Mouse (Mus musculus): ENCODE results near the gene Clstn2.

Clstn2 gene

DNA sequence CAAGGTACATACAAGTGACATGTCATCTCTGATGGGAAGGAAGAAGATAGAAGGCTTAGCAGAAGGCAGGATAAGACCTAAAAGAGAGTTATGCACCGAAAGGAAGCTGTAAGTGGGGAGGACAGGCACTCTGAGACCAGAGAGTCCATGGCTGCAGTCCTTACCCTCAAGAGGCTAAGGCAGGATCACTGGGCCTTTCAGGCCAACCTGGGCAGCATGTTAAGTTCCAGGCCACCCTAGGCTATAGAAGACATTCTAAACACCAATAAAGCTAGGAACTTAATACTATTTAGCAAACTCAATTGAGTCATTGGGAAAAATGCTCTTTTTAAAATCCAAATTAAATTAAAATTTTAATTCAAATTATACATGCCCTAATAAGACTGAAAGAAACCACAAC lies 258.0 kb downstream of the Clstn2 start:
- DNase-seq (ENCODE audit: low spot score in 2 of 2) = no peak

DNA sequence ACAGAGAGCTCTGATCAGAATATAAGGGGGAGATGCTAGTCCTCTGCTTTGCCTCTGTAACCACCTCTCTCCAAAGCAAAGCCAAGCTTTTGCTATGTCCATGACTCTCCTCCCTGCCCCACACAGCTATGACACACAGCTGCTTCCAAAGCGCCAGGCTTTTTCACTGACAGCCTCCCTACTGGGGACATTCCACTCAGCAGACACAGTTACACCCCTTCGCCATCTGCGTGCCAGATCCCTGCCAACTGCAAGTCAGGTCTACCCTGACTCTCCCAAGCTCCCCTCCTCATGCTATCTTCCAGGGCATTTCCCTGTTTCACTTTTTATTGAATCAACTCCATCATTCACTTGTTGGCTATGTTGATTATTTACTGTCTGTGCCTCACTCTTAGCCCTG lies 259.1 kb downstream of the Clstn2 start:
- no peak for DNase-seq (ENCODE audit: low spot score in 2 of 2)

DNA sequence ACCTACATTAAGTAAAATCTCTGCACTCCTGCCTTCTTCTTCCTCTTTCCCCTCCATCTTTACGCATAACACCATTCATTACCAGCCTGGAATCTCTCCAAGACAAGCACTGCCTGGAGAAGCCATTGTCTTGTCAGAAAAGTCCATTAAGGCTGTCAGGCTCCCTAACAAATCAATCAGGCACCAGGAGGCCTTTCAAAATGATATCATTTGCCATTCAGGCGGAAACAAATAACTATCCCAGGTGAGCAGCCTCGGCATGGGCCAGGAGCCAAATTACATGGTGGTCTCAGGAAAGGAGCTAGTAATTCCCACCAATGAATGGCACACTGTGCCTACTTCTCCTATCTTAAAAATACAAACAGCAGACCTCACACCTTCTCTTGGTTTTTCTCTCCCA lies 260.6 kb downstream of the Clstn2 start:
- no peak for DNase-seq (ENCODE audit: low spot score in 2 of 2)

DNA sequence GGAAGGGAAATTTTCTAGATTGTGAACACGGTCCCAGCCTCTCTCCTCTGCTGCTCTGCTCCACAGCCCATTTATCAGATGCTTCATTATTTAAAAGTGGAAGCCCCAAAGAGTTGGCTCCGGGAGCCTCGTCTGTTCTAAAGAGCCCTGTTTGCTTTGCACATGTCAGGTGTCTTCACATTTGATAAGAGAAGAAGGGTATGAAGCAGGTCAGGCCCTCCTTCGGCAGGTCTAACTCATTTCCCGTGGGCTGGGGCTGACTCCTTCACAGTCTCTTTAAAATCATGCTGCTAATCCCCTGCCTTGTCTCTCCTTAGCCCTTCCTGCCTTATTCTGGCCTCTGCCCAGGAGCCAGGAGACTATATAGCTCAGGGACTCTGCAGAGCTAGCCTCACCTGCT lies 263.6 kb downstream of the Clstn2 start:
- DNase-seq (ENCODE audit: low spot score in 2 of 2) = no peak

DNA sequence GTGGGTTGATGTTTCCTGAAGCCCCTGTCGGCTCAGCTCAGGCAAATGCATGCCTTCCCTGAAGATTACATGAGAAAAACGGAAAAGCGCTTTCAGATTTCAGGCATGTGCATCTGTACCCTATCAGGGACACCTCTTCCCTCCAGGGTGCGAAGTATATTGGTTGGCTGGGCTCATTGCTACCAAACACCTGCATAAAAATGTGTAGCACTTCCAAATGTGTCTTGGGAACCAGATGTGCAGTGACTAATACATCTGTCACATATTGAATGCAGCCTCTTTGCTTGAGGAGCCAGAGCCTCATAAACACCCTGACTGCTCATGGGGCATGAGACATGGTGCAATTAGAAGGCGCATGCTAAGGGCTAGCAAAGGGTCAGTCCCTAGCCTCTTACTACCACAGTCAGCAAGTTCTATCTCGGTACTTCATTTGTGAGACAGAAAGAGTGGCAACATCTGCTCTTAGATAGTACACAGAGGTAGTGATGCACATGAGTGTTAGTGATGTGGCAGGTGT lies 267.7 kb downstream of the Clstn2 start:
- no peak for DNase-seq (ENCODE audit: low spot score in 2 of 2)

DNA sequence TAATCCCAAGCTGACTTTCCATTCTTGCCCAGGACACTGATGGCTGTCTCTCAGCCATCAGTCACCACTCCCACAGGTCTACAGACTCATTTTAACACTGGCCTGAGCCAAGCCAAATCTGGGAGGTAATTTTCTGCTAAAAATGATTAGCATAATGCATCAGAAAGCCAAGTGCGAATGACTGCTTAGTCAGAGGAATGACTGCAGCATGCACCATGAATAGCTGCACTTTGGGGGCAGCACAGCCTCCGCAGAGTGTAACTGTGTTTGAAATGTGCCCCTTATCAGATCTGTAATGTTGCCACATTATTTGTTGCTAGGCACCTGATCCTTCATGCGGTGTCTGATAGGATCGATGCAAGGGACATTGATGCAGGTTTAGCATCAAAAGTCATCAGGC lies 269.9 kb downstream of the Clstn2 start:
- no peak for DNase-seq (ENCODE audit: low spot score in 2 of 2)

DNA sequence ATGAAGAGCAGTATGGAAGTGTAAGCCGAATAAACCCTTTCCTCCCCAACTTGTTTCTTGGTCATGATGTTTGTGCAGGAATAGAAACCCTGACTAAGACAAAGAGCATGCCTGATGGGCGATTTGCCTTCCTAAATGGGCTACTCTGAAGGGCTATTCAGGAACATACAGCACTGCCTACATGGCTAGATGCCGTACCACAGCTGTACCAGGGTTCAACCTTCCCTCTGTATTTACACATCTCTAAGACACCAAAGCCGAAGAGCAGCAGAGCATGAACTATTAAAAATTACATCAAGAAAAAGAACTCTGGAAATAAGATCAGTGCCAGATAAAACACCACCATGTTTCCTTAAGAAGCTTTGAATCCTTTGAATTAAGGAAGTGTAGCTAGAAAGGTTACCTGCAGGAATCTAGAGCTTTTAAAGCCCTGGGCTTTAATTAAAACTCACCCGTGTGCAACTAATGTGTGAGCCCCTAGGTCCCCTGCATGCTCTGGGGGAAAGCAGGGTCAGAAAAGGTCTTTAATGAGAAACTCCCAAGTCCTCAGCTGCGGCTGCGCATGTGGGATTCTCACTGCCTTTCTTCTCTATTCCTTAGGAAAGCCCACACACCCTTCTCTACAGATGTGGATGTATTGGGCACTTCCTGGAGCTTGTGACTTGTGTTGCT lies 277.2 kb downstream of the Clstn2 start:
- DNase-seq (ENCODE audit: low spot score in 2 of 2) = no peak

DNA sequence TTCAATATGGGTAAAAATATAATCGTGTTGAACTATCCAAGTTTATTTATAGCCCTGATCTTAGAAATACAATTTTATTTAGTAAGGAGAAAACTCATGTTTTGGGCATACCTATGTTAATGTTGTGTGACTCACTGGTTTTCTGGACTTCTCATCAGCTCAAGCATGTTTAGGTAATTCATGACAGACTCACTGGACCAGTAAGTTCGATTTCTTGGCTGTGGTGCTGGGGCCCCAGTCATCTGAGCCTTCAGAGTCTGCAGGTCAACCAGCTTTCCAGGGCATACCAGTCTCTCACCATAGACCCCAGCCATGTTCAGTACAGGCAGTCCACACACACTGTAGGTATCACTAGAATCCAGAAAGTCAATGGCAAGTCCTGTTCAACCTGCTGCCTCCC lies 279.3 kb downstream of the Clstn2 start:
- no peak for DNase-seq (ENCODE audit: low spot score in 2 of 2)

DNA sequence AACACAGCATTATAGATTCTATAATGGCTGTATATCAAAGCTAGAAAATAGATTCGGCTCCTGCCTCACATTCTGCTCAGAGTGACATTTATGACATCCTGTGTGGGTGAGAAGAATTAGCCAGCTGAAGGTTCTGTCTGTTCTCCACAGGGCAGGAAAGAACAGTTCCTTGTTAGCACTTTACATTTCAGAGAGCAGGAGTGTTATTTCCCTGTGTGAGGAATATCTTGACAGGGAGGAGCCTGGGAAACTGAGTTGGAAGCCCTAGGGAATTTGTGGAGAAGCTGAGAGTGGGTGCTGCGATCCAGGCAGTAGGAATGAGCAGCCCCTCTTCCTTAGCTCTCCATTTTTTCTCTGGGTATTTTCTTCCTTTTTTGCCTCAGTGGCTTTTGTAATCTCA lies 286.4 kb downstream of the Clstn2 start:
- DNase-seq (ENCODE audit: low spot score in 2 of 2) = no peak

DNA sequence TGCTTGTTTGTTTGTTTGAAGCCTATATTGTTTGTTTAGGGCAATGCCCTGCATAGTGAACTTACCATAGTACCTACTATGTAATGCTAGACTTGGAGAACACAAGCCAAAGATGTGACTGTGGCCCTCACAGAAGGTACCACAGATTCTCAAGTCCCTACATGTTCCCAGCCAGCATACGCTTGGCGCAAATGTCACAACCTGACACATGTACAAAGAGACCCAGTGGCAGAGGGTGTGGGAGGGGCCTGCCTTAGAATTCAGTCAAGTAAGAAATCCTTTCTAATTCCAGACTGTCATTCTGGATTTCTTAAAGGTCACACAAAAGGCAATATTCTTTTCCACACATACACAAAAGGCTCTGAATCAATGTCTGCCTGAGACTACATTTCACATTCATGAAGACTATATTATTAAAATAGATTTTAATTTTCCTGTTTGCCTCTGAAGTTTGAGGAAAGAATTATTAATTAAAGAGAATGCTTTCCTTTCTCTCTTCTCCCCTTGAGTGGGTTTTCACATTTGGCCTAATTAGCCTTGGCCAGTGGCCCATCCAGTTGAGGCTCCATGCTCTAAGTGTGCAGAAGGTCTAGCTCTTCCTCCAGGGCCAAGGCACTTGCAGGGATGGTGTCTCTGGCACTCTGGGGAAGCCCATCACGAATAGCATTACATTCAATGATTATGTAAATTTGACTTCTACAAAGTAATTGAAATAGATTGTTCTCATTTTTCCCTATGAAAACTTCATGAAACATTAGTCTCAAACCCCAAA lies 305.1 kb downstream of the Clstn2 start:
- no peak for DNase-seq (ENCODE audit: low spot score in 2 of 2)

DNA sequence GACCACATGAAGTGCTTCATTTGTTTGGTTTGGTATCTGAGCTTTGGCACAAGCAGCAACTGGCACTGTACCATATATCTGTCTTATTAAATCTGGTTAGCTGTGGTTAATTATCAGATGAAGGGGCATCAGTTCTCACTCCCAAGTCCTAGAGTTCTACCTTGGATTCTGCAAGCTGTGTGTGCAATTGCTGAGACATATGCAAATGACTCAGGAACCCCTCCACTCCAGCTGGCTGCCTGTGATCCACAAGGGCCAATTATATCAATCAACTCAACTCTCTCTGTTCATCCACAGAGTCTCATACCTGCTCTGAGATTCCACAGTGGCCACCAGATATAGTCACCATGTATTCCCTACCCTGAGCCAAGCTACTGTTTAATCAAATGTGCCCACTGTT lies 315.3 kb downstream of the Clstn2 start:
- no peak for DNase-seq (ENCODE audit: low spot score in 2 of 2)

DNA sequence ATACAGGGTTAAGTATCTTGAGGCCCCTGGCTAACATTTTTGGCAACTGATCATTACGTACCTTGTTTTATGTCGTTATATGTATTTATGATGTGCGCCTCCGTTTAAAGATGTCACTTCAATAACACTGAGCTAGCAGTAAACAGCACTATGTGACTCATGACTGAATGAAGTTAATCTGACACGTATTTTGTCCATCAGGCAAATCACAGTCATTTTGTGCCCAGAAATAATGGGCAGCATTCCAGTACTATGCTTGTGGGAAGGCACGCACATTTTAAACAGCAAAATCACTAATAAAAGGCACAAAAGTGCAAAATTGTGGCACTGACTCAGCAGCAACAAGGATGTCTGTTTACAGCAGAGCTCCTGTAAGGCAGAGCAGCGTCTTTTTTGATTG lies 316.0 kb downstream of the Clstn2 start:
- DNase-seq (ENCODE audit: low spot score in 2 of 2) = no peak

DNA sequence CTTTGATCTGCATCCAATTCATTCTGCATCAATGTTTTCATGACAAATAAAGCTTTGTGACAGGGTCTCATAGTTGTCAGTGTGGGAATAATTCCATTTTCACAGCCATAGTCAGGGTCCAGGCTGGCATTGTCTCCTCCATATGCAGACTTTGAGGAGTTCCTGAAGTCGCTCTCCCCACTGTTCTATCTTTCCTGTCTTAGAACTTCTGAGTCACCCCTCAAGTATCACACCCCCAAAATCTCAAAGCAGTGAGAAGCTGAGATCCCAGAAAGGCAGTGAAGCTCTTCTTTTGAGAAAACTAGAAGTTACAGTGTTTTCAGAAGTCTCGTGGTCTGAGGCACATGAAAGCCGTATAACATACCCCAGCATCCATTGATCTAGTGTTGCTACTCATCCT lies 320.1 kb downstream of the Clstn2 start:
- DNase-seq (ENCODE audit: low spot score in 2 of 2) = no peak

DNA sequence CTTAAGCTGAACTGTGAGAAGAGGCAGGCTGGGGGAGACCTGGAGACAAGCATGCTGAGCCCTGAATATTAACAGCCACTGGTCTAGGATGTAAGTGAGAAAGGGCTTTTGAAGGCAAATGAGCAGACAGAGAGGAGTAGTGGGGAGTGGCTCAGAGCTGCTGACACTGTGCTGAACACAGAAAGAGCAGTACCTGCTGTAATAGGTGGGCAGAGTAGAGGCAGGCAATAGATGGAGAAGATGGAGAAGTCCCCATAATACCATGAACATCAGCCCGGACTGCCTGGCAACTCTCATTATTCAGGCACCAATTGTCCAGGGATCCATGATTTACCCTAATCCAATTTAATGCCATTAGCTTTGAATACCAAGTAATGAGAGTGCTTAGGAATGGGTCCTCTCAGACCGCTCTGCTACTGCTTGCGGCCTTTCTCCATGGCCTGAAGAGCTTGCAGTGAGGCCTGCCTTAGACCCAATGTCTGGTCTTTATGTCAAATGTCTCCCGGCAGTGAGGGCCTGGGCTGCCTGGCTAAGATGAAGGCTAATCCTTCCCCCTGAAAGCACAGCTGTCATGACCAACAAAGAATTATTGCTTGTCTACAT lies 329.0 kb downstream of the Clstn2 start:
- no peak for DNase-seq (ENCODE audit: low spot score in 2 of 2)

DNA sequence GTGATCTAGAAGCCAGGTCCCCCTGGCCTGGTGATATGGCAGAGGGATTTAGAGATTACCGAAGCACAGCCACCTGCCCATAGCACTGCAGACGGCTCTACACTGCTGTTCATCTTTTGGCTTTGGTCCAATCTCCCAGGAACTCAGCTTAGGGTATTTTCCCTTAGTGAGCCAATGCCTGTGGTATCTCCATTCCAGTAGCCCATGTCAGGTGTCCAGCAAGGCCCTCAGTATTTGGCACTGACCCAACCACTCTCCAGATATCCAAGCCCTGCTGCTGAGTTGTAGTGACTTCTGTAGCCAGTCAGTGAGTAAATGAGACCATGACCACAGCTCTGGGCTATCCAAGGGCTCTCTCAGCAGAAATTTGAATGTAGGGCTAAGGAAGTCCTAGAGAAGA lies 330.0 kb downstream of the Clstn2 start:
- no peak for DNase-seq (ENCODE audit: low spot score in 2 of 2)

DNA sequence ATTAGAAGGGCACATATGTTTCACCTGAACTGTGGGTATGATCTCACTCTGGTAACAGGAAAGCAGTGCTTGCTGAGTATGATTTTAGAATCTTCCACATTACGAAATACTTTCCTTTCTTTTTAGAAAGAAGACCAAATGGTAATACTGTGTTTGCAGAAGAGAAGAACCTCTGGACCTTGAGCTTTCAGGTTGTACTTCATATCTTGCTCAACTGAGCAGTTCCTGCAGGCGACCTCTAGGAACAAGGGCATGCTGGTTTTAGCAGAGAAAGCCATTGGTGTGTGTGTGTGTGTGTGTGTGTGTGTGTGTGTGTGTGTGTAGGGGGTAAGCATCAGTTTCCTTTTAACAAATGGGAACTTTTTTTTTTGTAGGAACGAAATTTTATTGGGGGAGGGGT lies 333.0 kb downstream of the Clstn2 start:
- DNase-seq (ENCODE audit: low spot score in 2 of 2) = no peak

DNA sequence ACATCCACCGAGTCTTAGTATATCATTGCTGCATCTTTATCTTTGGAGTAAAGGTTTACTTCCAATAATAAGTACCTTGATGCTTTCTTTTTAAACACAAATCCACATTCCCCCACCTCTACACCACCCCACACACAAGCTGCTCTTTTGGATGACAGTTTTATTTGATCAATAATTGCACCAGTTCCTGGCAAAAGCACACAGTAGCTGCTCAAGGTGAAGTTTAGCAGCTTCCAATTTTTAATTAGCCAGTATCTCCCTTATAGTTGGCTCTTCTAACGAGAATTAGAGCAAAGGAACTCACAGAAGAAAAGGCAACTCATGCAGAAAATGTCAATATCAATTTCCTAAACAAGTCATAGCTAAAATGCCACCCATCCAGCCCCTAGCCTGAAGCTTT lies 334.0 kb downstream of the Clstn2 start:
- DNase-seq (ENCODE audit: low spot score in 2 of 2) = no peak

DNA sequence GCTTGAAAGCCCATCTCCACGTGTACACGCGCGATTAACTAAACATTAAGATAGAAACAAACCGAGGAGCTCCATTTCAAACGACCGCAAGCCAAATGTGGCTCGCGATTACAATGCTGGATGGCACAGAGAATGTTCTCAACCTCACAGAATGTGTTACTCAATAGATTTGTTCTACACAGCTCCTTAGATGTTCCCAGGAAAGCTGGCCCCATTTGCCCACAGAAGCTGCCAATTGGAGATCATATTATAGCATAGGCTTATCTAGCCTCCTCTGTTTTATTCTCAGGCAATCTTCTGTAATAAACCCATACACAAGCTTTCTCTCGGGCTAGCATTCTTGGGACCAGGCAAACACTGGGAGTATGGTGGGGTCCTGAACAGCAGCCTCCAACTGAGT lies 334.9 kb downstream of the Clstn2 start:
- no peak for DNase-seq (ENCODE audit: low spot score in 2 of 2)

DNA sequence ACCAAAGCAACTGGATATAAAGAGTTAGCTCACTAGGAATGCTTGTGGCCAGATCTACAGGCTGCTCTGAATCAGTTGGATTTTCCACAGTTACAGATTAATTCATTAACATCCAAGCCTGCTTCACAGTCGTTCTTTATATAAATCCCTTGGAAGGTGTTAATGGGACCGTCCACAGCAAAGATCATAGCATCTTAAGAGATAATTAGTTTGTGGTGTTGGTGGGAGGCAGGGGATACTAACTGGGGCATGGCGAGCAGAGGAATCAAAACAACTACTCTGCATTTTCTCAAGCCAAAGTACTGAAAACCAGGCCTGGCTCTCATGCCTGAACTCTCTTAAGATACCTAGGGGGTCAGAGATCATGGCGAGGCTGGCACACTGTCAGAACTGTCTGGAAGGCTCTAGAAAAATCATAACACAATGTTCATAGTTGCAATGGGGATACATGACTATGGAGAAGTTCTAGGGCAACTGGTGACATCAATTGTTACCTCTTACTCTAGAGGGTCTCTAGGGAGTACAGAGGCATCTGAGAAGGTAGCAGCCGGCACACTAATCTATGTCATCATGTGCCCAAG lies 336.2 kb downstream of the Clstn2 start:
- DNase-seq (ENCODE audit: low spot score in 2 of 2) = no peak

DNA sequence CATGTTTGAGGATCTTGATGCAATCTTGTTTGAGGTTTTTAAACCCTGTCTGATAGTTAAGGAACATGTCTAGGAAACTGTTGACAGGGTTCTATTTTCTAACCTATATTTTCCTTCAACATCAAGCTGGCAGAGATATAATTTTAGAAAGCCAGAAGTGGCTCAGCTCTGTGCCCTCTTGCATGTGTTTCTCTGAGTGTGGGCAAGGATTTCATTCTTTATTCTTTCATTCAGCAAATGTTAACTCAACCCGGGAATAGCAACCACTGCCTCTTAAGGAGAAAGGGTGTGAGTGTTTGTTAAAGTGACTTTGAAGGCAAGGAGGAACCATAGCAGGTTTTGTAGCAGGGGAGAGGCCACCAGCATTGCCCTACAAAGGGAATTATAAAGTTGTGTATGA lies 337.7 kb downstream of the Clstn2 start:
- DNase-seq (ENCODE audit: low spot score in 2 of 2) = no peak

DNA sequence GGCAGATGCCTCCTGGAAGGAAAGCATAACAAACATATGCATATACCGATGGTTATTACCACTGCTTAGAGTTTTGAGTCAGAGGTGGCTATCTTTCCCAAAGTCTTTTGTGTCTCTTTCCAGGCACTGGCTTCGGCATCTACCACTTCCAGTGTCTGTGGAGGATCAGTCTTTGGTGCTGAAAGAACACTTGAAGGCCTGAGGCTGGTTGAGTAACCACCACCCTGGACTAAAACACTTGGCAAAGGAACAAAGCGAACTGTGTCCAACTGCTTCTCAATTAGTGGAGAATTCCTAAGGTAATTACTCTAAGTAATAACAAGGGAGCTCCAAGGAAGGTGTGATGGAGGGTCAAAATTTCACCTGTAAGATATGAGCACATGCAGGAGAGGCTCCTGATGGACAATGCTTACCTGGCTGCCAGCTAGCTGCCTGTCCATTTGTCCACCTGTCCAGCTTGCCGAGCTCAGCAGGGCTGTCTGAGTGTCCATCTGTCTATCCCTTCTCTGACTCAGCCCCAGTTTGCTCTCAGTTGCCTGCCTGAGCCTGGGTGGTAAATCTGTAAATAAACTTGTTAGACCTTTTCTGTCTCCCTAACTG lies 346.1 kb downstream of the Clstn2 start:
- DNase-seq (ENCODE audit: low spot score in 2 of 2) = no peak

DNA sequence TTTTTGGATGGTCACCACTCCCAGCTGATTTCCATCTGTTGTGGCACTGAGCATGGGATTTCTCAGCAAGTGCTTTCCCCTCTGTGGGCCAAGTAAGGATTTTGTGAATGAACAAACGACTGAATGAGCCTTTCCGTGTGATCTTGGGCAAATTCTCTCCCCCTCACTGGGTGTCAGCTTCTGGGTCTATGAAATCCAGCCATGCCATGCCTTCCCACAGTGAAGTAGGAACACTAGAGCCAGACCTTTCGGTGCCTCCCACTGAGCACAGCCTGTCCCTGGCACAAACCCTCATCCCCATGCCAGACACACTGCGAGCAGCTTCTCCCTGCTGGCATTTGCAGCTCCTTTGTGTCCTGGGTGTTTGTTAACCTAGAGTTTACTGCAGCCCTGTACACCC lies 347.3 kb downstream of the Clstn2 start:
- no peak for DNase-seq (ENCODE audit: low spot score in 2 of 2)

Measured in frontal cortex, postnatal 14 days (tissue).